Mouse (Mus musculus) layer of hippocampus, adult 9-10 months (tissue): Measurements from ENCODE around the gene Eef2k.

ENCODE experiments used
- DNase-seq: peaks from one replicate; pipeline ENCODE4 v3.0.0; 2022; ENCODE audit warnings: low spot score

Eef2k gene

GRCm38 (mm10) chr7:120842345-120843036 is at the start of gene Eef2k:
Gene Eef2k (plus strand): TSS chr7:120842831.
- DNase-seq = no peak

GRCm38 (mm10) chr7:120795544-120795943 is 47.1 kb upstream of the Eef2k start:
- DNase-seq = no peak

- no peak for DNase-seq
These were observed 46.3 kb upstream of the Eef2k start for GRCm38 (mm10) chr7:120796369-120796768.

GRCm38 (mm10) chr7:120803268-120803667 is 39.4 kb upstream of the Eef2k start:
- no peak for DNase-seq

- no peak for DNase-seq
These were observed 32.9 kb upstream of the Eef2k start for GRCm38 (mm10) chr7:120809705-120810104.

GRCm38 (mm10) chr7:120811834-120812415 is 30.7 kb upstream of the Eef2k start, which contains the start of gene Gm5737:
Gene Gm5737 (plus strand): TSS chr7:120812365.
- DNase-seq = no peak

- no peak for DNase-seq
These were observed 25.1 kb upstream of the Eef2k start for GRCm38 (mm10) chr7:120817552-120817951.

- no peak for DNase-seq
These were observed 23.2 kb upstream of the Eef2k start for GRCm38 (mm10) chr7:120819386-120819785.

GRCm38 (mm10) chr7:120823248-120823647 is 19.4 kb upstream of the Eef2k start:
- DNase-seq = no peak

- DNase-seq = no peak
These were observed 17.5 kb upstream of the Eef2k start for GRCm38 (mm10) chr7:120825097-120825496.

GRCm38 (mm10) chr7:120826408-120826807 is 16.2 kb upstream of the Eef2k start:
- DNase-seq = no peak

- no peak for DNase-seq
These were observed 11.9 kb upstream of the Eef2k start for GRCm38 (mm10) chr7:120830431-120831381.

GRCm38 (mm10) chr7:120834426-120834825 is 8.2 kb upstream of the Eef2k start:
- DNase-seq = no peak

GRCm38 (mm10) chr7:120834863-120835372 is 7.7 kb upstream of the Eef2k start:
- DNase-seq = peak; percentile 35

GRCm38 (mm10) chr7:120835449-120836359 is 6.9 kb upstream of the Eef2k start:
- peak; percentile 96 for DNase-seq

- DNase-seq = no peak
These were observed 6.3 kb upstream of the Eef2k start for GRCm38 (mm10) chr7:120836361-120836760.

- DNase-seq = no peak
These were observed 4.0 kb upstream of the Eef2k start for GRCm38 (mm10) chr7:120838436-120839160.

GRCm38 (mm10) chr7:120839786-120840185 is 2.8 kb upstream of the Eef2k start:
- no peak for DNase-seq

- DNase-seq = peak; percentile 75
These were observed 498 bp downstream of the Eef2k start for GRCm38 (mm10) chr7:120843037-120843621.

- DNase-seq = no peak
These were observed 1.3 kb downstream of the Eef2k start for GRCm38 (mm10) chr7:120843852-120844435.
